Mouse (Mus musculus) common myeloid progenitor, adult 5-6 weeks (primary cell): Measurements from ENCODE around the gene Tubgcp6. TPM values are rescaled to one million over a fixed set of nuclear protein-coding genes. Genes with fewer than 3 reads are reported as not detected.

Experiments used
- ATAC-seq: replicated peaks from 2 replicates; pipeline ENCODE4 v1.8.0; 2016; ENCODE audit warnings: low read depth, mild to moderate bottlenecking, moderate TSS enrichment, inconsistent platforms; ENCODE audit not compliant: poor library complexity, severe bottlenecking
- total RNA-seq: library from RNA; stranded (forward); fragments of 200-1000, 187-1606 nt; gene quantifications from 2 replicates; pipeline ENCODE4 v1.2.3, GENCODE M21; 2017

The Tubgcp6 gene
- total RNA-seq, 1 experiment from 2014 or later, result 21.7 TPM

GRCm38 (mm10) chr15:89144965-89145364, 22.1 kb upstream of the Tubgcp6 start:
- ATAC-seq, result no peak

- no peak for ATAC-seq
Measured at GRCm38 (mm10) chr15:89143134-89143533, 20.2 kb upstream of the Tubgcp6 start.

DNA sequence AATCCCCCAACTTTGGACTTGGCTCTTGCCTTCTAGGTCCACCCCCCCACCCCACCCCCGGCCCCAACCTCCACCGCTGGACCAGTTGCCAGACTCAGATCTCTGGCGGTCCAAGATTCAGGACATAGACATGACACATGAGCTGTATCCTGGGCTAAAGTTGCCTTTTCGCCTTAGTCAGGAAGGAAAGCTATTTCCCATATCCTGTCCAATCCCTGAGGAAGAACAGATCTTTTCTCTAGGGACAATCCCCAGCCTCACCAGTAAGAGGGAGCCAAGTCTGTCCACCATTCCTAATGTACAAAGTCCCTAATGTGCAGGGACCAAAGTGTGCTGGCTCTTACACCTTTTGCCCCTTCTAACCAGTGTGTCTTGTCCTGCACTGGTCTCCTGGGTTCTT, 19.0 kb upstream of the Tubgcp6 start:
- ATAC-seq, result no peak

GRCm38 (mm10) chr15:89141443-89141842, 18.5 kb upstream of the Tubgcp6 start:
- ATAC-seq, result no peak

DNA sequence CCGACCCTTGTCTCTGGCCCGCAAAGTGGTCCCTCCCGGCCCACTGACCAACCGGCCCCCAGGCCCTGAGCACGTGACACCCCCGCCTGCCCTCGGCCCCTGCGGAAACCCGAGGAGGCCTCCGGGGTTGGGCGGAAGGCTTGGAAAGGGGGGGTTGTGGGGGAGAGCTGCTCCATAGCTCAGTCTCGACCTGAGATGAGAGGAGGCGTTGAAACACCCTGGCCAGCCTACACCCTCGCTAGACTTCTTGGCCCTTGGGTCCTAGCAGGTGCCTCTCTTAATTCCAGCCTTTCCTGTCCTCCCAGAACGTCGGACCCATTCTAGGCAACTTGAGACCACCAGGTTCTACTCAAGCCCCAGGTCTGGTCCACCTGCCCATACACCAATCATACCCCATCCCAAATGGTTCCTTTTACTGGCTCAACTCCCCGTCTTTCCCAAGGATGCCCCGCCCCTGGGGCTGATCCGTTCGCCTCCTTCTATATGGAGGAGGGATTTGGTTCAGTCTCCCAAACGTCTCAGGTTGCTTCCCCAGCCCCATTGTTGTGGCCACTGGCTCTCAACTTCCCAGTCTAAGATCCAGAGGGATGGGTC, 17.8 kb upstream of the Tubgcp6 start, which contains the start of gene Mapk12:
Mapk12 (minus strand) TSS at position 45 of the 594 bp plus-strand sequence.
- 0 out of 2 replicates have a peak, but pooled peaks have one; percentile 10 for ATAC-seq

- no peak for ATAC-seq
Measured at GRCm38 (mm10) chr15:89140048-89140658, 17.2 kb upstream of the Tubgcp6 start.

DNA sequence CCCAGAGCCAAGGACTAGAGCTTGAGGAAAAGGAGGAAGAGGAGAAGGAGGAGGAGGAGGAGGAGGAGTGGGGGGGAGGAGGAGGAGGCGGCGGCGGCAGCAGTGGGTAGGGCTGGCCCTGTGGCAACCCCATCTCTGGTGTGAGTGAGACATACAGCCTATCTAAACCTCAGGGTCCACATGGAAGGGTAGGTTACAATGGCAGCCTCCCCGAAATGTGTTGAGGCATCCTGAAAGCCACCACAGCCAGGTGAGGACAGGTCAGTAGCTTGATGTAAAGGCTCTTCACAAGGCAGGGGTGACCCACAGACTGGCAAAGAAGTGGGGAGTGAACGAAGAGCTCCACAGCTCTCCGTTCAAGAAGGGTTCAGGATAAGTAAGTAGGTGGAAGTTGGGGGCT, 15.6 kb upstream of the Tubgcp6 start:
- no peak for ATAC-seq

DNA sequence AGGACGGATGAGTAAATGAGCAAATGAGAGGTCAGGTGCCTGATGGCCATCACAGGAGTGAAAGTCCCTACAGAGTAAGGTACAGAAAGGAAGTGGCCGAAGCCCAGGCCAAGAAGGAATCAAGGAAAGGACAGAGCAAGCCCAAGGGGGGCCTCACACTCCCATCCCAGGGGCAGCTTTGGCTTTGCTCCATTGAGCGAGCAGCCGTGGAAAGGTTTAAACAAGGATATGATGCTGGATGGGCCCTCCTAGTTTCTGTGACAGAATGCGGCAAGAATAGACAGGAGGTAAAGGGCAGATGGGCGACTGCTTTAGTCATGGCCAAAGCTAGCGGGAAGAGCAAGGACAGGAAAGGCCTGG, 15.1 kb upstream of the Tubgcp6 start:
- ATAC-seq, result no peak

GRCm38 (mm10) chr15:89137378-89138045, 14.6 kb upstream of the Tubgcp6 start:
- no peak for ATAC-seq

DNA sequence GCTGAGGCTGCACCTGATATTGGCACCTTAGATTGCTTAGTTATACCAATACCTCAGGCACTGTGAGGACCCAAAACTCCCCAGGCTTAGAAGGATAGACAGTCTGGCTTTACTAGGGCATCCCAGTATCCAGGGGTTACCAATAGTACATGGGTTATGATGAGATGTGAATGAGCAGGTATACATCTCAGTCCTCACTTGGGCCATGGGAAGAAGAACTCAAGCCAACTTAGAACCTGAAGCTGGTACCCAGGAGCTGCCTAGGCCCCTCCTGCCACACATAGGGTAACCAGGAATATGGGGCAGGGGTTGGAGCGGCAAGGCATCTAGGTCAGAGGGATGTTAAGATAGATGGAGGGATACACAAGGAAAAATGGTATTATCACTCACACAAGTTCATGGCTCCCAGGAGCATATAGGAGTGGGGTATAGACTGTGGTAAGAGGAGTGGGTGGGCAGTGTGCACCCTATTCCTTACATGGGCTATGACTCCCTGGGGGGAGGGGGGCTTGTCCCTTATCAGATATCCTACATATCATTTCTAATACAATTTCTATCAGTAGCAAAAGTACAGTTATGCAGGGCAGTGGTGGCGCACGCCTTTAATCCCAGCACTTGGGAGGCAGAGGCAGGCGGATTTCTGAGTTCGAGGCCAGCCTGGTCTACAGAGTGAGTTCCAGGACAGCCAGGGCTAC, 13.7 kb upstream of the Tubgcp6 start:
- no peak for ATAC-seq

- ATAC-seq, result peak; percentile 82
Measured at GRCm38 (mm10) chr15:89131316-89131715, 8.4 kb upstream of the Tubgcp6 start.

GRCm38 (mm10) chr15:89130245-89130644, 7.3 kb upstream of the Tubgcp6 start:
- ATAC-seq, result no peak

DNA sequence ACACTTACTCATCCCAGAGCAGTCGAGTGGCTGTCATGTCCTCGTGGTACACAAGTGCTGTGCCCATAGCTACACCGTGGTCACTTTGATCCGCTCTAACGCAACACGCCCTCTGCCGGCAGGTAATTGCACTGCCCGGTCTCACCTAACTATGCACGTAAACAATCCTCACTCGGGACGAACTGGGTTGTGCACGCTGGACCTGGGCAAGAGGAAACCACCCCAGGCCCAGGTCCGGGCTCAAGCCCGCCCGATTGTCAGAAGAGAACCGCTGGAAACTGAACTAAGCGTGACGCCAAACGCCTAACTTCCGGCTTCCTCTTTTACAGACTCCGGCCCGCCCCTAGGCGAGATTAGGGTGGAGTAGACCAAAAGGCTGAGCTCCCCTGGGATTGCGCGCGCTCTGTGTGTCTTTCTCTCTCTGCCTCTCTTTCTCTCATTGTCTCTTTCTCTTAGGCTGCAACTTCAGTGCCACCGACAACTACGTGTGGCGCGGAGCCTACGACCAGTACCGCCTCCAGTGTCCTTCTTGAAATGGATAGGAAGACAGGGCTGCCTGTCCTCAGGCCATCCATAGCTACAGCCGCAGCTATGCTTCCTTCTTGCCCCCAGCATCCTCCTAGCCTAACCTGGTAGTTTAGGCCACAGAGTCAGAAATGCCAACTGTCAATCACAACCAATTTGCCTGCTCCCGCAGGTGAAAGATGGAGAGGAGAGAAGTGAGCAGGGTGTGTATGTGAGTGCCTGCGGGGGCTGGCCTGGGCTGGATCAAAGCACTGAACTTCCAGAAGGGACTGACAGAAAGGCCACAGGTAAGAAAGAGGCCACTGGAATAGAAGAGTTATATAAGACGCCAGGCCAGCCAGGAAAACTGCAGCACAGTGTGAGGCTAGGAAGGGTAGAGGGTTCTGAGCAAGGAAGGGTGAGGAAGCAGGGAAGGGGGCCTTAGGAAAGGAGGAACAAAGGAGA, 5.8 kb upstream of the Tubgcp6 start, which contains the start of gene Hdac10:
Hdac10 (minus strand) TSS at position 319 of the 969 bp plus-strand sequence.
- ATAC-seq, result peak; percentile 61

- ATAC-seq, result no peak
Measured at GRCm38 (mm10) chr15:89127364-89127940, 4.5 kb upstream of the Tubgcp6 start.

- ATAC-seq, result no peak
Measured at GRCm38 (mm10) chr15:89126622-89127021, 3.7 kb upstream of the Tubgcp6 start.

- ATAC-seq, result no peak
Measured at GRCm38 (mm10) chr15:89125351-89125750, 2.4 kb upstream of the Tubgcp6 start.

DNA sequence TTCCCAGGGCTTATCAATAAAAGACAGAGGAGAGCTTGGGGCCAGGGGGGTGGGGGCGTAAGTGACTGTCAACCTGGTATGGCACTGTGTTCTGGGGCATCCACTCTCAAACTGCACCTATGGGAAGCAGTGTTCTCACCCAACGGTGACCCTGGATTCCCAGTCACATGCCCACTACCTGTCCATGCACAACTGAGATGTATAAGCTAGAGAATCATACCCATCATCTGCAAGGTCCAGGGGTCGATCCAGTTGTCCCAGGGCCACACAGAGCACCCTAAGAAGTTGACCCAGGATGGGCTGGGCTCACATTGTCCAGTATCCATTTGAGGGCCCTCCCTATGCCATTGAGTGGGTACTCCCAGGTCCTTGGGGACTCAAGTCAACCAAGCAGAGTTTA, 1.4 kb upstream of the Tubgcp6 start:
- no peak for ATAC-seq

GRCm38 (mm10) chr15:89123595-89123994, 683 bp upstream of the Tubgcp6 start:
- no peak for ATAC-seq

GRCm38 (mm10) chr15:89118007-89118406, 4.9 kb downstream of the Tubgcp6 start:
- 0 out of 2 replicates have a peak, but pooled peaks have one; percentile 37 for ATAC-seq
